Mouse (Mus musculus) cerebellum, postnatal 36 days (tissue): ENCODE results near the gene Gm128.
A peak's percentile ranks its signal among the peaks of the same experiment; 100 is the strongest.
"Not testable (repeated sequence)": the region's sequence is repeated elsewhere in the genome, so short reads cannot be mapped to it uniquely, and the experiment has no call there.

Experiments used
- DNase-seq, 2 experiments: peaks; one replicate each; pipeline ENCODE4 v3.0.0; 2021 to 2022; ENCODE audit warnings: mixed read lengths in 2 of 2

Gm128 gene

DNA sequence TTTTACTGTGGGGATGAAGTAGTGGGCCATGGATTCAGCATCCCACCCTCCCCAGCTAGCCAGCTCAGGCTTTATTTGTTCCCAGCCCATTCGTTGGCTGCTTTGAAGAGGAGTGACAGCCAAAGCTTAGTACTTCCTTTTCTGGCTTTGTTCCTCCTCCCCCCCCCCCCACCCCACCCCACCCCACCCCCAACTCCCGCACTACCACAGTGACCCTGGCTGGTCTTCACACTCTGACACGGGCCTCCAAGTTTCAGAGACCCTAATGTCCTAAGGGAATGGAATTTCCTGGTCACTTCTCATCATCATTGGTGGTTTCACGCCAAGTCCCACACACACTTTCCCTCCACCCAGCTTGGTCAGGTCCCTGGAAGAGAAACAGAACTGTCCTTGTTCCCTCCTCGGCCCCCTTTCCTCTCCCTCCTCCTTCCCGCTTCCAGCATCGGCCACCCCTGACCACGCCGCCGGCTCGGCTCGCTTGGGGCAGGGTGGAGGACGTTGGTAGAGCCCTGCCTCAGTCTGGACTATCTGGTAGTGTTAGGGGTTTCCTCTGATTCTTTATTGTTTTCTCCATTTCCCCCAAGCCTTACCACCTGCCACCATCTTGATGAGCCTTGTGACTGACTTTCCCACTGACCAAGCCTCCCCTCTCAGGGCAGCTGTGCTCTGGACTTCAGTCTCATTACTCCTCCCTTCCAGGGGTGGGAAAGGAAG lies 11.5 kb downstream of the Gm128 start:
- no peak for DNase-seq

DNA sequence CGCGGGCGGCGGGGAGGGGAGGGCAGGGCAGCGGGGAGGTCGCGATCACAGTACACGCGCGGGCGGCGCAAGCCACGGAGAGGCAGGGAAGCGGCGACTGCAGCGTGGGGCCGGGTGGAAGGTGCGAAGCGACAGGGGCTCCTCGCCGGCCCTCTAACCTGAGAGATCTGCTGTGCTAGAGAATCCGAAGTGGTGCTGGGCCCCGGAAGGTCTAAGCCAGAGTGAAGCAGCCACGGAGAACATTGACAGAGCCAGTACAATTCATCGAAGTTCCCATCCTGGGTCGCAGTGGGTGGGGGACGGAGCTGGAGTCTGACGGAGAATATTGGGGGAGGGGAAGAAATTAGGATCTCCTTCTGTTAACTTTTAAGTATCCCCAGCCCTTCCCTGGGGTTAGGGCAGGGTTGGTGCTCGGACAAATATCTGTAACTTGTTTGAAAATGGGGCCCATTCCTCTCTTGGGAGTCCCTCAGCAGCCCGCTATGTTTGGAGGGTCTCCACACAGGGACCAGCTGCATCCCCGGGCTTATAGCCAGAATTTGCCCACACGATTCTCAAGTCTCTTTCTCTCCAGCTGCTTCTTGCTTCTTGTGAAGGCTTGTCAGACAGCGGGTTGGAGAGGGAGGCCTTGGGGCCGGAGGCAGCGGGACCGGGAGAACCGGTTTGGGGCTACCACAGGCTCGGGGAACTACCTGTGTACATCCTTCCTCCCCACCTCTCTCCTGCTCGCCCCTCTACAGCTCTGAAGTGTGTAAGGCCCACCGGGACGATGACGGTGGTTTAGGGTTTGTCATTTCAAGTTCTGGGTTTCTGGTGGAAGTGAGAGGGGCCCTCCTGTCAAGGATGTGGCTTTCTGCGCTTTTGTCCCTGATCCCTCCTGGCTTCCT lies 12.3 kb downstream of the Gm128 start:
- peak; percentile 40 to 43 for DNase-seq

DNA sequence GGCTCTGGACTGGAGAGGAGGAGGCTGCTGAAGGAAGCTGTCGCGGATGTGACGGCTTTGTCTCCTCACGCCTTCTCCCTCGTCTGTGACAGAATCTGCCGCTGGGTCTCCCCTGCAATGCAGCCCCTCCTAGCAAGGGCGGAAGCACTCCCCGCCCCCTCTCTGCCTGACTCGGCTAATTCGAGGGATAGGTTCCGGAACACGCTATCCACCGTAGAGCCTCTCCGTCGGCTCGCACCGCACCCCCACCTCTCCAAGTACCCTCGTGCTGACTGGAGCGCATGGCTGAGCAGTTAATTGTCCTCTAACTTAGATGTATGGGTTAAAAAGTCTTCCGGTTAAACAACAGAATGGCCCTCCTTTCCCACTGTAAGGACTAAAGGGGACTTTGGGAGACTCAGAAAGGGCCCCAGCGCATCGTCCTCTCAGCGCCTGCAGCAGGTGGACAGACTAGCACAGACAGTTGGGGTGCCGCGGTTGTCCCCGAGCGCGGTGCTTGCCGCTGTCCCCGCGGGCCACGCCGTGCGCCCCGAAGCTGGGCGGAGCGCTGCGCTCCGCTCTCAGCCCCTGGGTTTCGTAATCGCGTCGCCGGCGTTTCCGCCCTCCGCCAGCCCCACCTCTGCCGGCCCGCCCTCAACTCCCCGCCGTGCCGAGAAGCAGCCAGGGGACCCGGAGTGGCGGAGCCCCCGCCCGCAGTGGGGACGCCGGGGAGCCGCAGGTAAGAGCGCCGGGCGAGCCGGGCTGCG lies 13.1 kb downstream of the Gm128 start, which contains the start of gene Cdc42se1:
Cdc42se1 (plus strand) TSS at position 585 of the 746 bp plus-strand sequence.
- DNase-seq = peak; percentile 82 to 88

DNA sequence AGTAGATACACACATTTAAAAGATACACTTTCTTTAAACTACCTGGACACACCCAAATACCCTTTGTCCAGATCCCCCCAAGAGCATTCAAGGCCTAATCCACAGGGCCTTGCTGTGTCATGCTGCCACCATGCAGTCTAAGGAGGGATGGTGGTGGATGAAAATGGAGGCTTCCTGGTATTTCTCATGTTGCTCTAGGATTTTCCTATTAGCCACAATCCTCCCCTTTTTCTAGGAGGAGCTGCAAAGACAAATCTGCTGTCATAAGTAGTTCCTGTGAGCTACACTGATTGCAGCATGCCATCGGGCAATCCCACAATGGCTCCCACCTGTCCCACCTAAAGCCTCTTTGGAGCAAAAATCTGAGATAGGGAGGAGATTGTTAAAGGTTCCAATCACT lies 14.2 kb downstream of the Gm128 start:
- DNase-seq = no peak

DNA sequence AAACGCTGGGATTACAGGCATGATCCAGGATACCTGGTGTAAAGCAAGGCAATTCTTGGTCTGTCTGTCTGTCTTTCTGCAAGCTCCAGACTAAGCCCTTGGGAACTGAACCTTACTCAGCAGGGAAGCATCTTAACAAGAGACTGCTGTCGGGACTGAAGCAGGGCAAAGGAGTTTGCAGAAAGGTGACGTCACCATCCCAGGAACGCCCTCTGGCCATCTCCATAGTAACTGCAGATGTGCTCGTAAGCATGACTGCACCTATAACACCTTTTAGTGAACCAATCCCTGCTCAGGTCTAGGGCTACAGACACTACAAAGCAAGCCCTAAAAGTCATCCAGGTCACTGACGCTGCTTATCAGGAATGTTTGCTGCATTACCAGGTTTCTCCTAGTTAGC lies 17.1 kb downstream of the Gm128 start:
- no peak for DNase-seq

DNA sequence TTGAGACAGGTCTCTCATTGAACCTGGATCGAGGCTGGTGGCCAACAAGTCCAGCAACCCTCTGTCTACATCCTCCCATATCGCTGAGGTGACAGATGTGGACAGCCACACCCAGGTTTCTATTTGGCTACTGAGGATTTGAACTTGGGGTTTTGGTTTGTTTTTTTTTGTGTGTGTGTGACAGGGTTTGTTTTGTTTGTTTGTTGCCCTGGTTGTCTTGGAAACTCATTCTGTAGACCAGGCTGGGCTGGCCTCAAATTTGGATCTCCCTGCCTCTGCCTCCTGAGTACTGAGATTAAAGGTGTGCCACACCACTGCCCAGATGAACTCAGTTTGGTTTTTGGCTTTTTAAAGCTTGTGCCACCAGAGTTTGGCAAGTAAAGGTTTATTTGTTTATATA lies 18.4 kb downstream of the Gm128 start:
- DNase-seq = no peak

DNA sequence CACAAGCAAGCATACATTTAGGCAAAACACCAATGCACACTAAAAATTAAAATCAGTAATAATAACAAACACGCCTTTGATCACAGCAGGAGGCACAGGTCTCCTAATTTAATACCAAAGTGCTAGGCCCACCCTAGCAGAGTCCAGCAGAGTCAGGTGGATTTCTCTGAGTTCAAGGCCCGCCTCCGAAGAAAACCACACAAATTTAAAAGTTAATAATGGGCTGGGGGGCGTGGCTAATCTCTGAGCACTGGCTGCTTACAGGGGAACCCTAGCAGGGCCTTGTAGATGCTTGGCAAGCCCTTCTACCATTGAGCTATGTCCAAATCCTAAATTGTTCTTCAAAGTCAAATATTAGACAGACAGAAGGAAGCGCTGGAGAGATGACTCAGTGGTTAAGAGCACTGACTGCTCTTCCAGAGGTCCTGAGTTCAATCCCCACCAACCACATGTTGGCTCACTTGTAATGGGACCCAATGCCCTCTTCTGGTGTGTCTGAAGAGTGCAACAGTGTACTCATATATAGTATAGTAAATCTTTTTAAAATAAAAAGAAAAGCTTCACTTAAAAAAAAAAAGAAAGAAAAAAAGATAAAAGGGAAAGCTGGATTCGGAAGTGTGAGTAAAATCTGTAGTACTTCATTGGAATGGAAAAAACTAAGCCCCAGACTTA lies 22.8 kb downstream of the Gm128 start:
- no peak for DNase-seq

DNA sequence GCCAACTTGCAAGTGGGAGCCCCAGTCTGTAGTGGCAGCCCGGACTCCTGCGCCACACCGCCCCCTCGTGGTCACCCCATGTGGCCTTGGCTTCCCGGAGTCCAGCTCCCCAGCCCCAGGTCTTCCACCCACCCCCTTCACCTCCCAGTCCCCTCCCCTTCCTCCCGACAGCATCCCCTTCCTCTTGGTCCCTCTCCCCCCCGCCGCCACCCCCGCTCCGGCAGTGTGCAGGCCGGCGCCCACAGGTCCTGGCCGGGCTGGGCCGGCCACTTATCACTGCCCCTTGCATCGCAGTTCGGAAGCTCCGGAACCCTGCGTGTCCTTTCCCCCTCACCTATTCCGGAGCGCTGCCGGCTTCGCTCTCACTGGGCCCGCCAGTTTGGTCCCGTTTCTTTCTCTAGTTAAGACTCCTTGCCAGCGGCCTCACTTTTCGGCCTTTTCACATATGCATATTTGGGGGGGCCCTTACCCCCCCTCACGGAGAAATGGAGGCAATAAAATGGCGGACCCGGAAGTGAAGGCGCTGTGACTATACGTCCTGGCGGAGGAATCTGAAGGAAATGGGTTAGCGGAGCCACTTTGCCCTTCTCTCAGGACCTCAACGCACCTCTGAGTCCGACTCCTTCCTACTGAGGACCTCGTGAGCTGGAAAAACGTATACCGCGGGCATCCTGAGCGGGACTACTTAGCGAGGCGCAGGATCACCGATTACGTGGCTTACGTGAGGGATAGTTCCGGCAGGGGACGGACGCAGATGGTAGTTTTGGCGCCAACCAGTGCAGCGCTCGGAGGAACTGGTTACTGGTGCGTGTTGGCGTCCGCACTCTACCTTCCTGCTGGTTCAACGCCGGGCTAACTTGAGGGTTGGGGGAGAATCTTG lies 23.9 kb downstream of the Gm128 start, which contains the start of gene Gabpb2:
Gabpb2 (minus strand) TSS at position 662 of the 880 bp plus-strand sequence.
- peak; percentile 94 to 97 for DNase-seq

DNA sequence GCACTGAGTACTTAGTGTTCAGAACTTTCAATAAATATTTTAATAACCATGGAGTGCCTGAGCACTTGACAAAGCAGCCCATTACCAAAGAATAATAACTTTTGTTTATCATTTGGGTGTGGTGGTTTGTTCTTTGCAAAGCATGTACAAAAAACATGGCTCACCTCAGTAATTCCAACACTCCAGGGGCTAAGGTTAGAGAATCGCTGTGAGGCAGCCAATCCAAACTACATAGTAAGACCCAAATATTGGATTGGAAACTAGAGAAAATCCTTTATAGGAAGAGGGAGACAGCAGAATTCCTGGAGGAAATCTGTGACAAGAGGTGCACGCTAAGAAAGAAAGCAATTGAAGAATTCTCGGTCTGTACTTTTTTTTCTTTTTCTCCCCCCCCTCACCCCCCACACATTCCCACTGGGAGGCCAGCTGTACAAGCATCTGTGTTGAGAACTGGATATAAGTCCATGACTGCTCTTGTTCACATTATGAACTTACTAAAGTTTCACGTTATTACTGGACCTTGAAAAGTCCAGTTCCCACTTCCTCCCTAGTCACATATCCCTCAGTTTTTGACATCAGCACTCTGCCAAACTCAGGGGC lies 24.6 kb downstream of the Gm128 start:
- no peak for DNase-seq

DNA sequence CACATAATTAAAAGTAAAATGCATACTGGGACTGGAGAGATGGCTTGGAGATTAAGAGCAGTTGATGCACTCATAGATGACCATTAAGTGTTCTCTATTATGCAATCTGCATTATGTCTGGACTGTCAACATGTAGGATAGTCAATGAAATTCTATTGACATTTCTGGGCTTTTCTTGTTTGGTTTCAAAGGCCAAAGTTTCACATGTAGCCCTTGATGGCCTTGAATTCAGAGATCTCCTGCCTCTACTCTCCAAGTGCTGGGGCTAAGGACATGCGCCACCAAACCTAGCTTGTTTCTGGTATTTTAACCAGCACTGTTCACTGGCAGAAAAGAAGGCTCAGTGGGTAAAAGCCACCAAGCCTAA lies 27.8 kb downstream of the Gm128 start:
- no peak for DNase-seq

DNA sequence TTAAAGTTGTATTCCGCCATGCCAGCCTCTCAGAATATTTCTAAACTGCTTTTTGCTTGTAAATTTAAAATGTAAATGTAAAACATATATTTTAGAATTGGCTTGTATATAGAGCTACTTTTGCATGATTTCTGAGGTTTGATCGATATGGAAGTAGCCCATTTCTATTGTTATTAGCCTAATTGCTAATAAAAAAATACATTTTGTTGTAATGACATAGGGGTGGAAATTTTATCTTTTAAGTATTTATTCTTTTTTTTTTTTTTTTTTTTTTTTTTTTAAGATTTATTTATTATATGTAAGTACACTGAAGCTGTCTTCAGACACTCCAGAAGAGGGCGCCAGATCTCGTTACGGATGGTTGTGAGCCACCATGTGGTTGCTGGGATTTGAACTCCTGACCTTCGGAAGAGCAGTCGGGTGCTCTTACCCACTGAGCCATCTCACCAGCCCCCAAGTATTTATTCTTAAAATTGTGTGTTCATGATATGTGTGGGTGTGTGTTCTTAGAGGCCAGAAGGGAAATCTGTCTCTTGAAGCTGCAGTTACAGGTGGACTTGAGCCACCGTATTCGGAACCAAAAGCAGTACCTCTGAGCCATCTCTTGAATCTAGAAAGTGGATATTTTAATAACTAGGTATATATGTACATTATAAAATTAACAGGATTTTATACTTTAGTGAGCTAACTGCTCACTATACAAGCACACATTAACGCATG lies 28.3 kb downstream of the Gm128 start:
- not testable (repeated sequence) for DNase-seq

DNA sequence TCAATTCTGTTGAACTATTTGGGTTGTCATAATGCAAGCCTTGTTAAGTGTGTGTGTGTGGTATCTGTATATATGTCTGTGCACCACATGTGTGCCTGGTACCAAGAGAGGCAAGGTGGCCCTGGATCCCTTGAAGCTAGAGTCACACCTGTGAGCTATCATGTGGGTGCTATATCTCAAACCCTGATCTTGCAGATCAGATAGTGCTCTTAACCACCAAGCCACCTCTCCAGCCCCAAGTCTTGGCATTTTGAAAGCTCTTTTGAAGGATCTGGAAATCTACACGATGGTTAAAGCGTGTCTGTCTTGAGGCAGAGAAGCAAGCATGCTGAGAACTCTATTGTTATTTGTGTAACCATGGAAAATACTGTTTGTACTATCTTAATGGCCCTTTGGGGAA lies 30.8 kb downstream of the Gm128 start:
- no peak for DNase-seq

DNA sequence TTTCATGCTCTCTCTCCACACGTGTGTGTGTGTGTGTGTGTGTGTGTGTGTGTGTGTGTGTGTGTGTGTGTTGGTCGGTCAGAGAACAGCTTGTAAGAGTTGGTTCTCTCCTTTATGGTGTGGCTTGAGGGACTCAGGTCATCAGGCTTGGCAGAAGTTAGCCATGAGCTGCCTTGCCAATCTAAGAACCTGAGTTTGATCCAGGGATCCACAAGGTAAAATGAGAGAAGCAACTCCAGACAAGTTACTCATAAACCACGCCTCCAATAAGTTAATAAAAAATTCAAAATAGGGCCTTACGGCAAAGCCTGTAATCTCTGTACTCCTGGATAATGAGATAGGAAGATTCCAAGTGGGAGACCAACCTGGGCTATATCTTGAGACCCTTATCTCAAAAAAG lies 33.1 kb downstream of the Gm128 start:
- no peak for DNase-seq

DNA sequence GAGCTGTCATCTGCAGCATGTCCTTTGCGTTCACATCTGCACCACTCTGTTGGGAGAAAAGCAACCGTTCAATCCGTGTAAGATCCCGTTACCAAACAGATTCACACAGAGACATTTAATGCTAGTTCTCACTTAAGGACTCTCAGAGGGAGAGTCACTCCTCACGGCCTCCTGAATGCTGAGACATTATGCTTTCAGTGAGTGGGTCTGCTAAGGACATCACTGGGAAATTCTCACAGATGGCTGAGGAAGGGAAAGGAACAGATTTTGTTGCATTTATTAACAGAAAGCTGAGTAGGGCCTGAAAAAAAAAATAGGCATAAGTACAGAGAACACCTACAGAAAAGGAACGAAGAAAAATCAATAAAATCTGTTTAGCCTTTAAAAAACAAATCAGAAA lies 37.5 kb downstream of the Gm128 start:
- no peak for DNase-seq

DNA sequence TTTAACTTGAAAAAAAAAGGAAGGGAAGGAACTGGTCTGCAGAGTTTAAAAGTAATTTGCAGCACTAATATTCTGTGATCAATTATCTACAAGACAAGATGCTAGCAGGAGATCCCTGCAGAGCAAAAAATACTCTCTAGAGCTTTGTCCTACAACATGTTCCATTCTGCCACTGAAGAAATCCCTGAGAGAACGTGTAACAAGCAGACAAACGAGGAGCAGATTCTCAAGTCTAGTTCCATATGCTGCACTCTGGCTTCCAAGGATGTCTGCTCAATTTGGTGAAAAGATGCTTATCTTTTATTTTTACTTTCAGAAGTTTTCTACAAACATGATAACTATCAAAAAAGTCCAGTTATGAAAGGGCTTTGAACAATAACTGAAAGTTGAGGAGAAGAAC lies 40.8 kb downstream of the Gm128 start:
- no peak for DNase-seq

DNA sequence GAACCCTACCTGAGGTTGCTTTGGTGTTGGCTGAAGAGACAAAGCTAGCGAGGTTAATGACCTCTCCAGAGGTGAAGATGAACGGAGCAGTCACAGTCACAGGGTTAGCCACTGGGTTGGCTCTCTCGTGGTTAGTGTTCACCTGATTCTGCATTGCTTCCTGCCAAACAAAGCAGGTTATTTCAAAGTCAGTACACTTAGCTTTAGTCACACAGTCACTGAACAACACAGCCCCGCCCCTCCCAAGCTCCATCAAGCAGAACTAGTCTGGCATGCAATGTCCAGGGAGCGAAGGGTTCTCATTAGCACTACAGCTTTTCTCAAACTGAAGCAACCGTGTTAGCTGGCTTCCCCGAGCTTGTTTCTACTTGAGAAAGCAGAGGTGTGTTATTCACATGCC lies 41.3 kb downstream of the Gm128 start:
- no peak for DNase-seq

DNA sequence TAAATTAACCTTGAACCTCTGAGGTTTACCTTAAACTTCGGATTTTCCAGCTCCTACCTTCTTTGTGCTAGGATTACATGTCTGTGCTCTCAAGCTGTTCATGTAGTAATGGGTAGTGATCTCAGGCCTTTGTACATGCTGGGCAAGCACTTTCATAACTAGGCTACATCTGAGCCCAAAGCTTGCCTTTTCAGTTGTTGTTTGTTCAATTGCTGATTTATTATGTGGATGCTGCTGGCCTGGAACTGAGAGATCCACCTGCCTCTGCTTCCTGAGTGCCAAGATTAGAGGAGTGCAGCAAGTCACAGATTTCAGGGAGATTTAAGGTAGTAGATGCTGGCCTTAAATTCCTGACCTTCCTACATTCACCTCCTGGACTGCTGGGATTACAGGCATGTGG lies 42.3 kb downstream of the Gm128 start:
- no peak for DNase-seq

DNA sequence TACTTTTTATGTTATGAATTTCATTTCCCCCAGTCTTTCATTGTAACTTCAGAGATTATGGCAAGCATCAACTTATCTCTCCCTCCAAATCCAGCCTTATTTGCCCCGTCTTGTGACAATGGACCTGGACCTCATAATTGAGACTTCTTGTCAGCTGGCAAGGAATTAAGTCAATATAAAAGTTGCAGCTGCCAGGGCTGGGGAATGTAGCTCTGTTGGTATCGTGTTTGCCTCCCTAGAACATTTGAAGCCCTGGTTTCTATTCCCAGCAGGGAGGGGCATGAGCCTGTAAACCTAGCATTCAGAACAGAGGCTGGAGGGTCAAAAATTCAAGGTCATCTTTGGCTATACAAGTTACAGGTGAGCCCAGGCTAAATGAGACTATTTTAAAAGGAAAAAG lies 45.6 kb downstream of the Gm128 start:
- no peak for DNase-seq

DNA sequence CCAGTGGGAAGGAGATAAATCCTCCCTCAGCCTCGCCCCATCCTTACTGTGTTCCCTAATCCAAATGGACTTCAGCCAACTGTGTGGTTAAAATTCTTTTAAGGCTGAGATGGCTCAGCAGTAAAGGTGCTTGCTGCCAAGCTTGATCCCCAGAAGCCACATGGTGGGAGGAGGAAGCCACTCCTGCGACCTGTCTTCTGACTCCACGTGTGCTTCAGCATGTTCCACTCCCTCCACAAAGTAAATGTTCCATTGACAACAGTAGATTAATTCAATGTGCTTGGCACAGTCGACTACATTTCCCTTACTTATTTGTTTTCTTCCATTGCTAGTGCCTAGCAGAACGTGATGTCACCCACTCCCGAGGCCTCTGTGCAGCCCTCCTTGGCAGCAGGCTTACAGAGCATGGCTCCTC lies 46.7 kb downstream of the Gm128 start:
- DNase-seq = peak; percentile 25 to 38
